Mouse (Mus musculus): ENCODE results near the gene Erbb4. TPM values are rescaled to one million over a fixed set of nuclear protein-coding genes. Genes with fewer than 3 reads are reported as not detected.

Gene Erbb4
- polyA plus RNA-seq, 1 experiment = not detected

- 79% methylated on average over 11 of the region's 11 CpGs for WGBS
- DNase-seq (ENCODE audit: low read depth, low spot score) = no peak
Measured at GRCm38 (mm10) chr1:69046228-69046978, 61.5 kb downstream of the Erbb4 start.

GRCm38 (mm10) chr1:69027816-69028215 lies 80.0 kb downstream of the Erbb4 start:
- 77% methylated on average over 5 of the region's 5 CpGs for WGBS
- no peak for DNase-seq (ENCODE audit: low read depth, low spot score)

- DNase-seq (ENCODE audit: low read depth, low spot score) = no peak
- WGBS = 54% methylated on average over 3 of the region's 3 CpGs
Measured at GRCm38 (mm10) chr1:69024858-69025257, 83.0 kb downstream of the Erbb4 start.

- 71% methylated on average over 4 of the region's 4 CpGs for WGBS
- DNase-seq (ENCODE audit: low read depth, low spot score) = no peak
Measured at GRCm38 (mm10) chr1:69023157-69023925, 84.5 kb downstream of the Erbb4 start.

- 71% methylated on average over 5 of the region's 5 CpGs for WGBS
- no peak for DNase-seq (ENCODE audit: low read depth, low spot score)
Measured at GRCm38 (mm10) chr1:69009800-69010505, 97.9 kb downstream of the Erbb4 start.

- DNase-seq (ENCODE audit: low read depth, low spot score) = no peak
- WGBS = 61% methylated on average over 3 of the region's 3 CpGs
Measured at GRCm38 (mm10) chr1:69001371-69001770, 106.5 kb downstream of the Erbb4 start.

GRCm38 (mm10) chr1:68979251-68979650 lies 128.6 kb downstream of the Erbb4 start:
- 33% methylated on average over 2 of the region's 2 CpGs for WGBS
- DNase-seq (ENCODE audit: low read depth, low spot score) = no peak

GRCm38 (mm10) chr1:68978571-68978970 lies 129.3 kb downstream of the Erbb4 start:
- no peak for DNase-seq (ENCODE audit: low read depth, low spot score)
- 65% methylated on average over 3 of the region's 3 CpGs for WGBS

- 58% methylated on average over 5 of the region's 5 CpGs for WGBS
- no peak for DNase-seq (ENCODE audit: low read depth, low spot score)
Measured at GRCm38 (mm10) chr1:68973355-68974127, 134.3 kb downstream of the Erbb4 start.

GRCm38 (mm10) chr1:68964127-68964526 lies 143.7 kb downstream of the Erbb4 start:
- DNase-seq (ENCODE audit: low read depth, low spot score) = no peak

GRCm38 (mm10) chr1:68961365-68962116 lies 146.3 kb downstream of the Erbb4 start:
- no peak for DNase-seq (ENCODE audit: low read depth, low spot score)
- WGBS = 68% methylated on average over 2 of the region's 2 CpGs

GRCm38 (mm10) chr1:68956766-68957533 lies 150.9 kb downstream of the Erbb4 start:
- no peak for DNase-seq (ENCODE audit: low read depth, low spot score)
- 25% methylated on average over 4 of the region's 4 CpGs for WGBS

- no peak for DNase-seq (ENCODE audit: low read depth, low spot score)
- 80% methylated on average over 2 of the region's 2 CpGs for WGBS
Measured at GRCm38 (mm10) chr1:68955482-68955881, 152.4 kb downstream of the Erbb4 start.

GRCm38 (mm10) chr1:68943141-68943540 lies 164.7 kb downstream of the Erbb4 start:
- WGBS = 73% methylated on average over 2 of the region's 2 CpGs
- no peak for DNase-seq (ENCODE audit: low read depth, low spot score)

- DNase-seq (ENCODE audit: low read depth, low spot score) = no peak
Measured at GRCm38 (mm10) chr1:68934804-68935203, 173.1 kb downstream of the Erbb4 start.

GRCm38 (mm10) chr1:68933330-68934065 lies 174.4 kb downstream of the Erbb4 start:
- no peak for DNase-seq (ENCODE audit: low read depth, low spot score)
- 76% methylated on average over 3 of the region's 3 CpGs for WGBS

GRCm38 (mm10) chr1:68917828-68918227 lies 190.0 kb downstream of the Erbb4 start:
- DNase-seq (ENCODE audit: low read depth, low spot score) = no peak
- WGBS = 74% methylated on average over 3 of the region's 3 CpGs

- DNase-seq (ENCODE audit: low read depth, low spot score) = no peak
- 70% methylated on average over 2 of the region's 2 CpGs for WGBS
Measured at GRCm38 (mm10) chr1:68892041-68892440, 215.8 kb downstream of the Erbb4 start.
